Comparison of ENCODE assay signal across 8 mouse cellular contexts in genomic region chr6:108408053-108408452, GRCm38 (mm10).
A peak's percentile ranks its signal among the peaks of the same experiment; 100 is the strongest.
DNase-seq lines count a peak whose midpoint lies in the region; ATAC-seq lines count a peak whose summit lies in the region.

No protein-coding gene starts in this region.

- 0 out of 2 replicates have a peak, but pooled peaks cover 10% of the 10 kb centered on the region for H3K36me3 ChIP-seq in forebrain, embryonic 12.5 days (replicated peaks)
- H3K36me3 ChIP-seq in intestine, embryonic 15.5 days, result peaks cover 10% of the 10 kb centered on the region; the same call in 1 of the 2 replicates
- H3K36me3 ChIP-seq in liver, embryonic 11.5 days (ENCODE audit: control insufficient read depth, insufficient read depth, low read length), result peaks cover 6% of the 10 kb centered on the region; the same call in 1 of the 2 replicates

- WGBS in forebrain, embryonic 12.5 days, result 96% methylated on average over 3 of the region's 3 CpGs
- WGBS in intestine, embryonic 15.5 days, result 91% methylated on average over 3 of the region's 3 CpGs
- WGBS in liver, embryonic 11.5 days, result 96% methylated on average over 3 of the region's 3 CpGs

- H3K4me2 ChIP-seq in forebrain, embryonic 12.5 days, result no peak overlapping the region
- no peak overlapping the region for H3K4me2 ChIP-seq in intestine, embryonic 15.5 days (replicated peaks)
- no peak overlapping the region for H3K4me2 ChIP-seq in liver, embryonic 11.5 days

- no peaks in the 10 kb centered on the region for H3K27me3 ChIP-seq in forebrain, embryonic 12.5 days
- no peaks in the 10 kb centered on the region for H3K27me3 ChIP-seq in intestine, embryonic 15.5 days (replicated peaks)
- H3K27me3 ChIP-seq in liver, embryonic 11.5 days (replicated peaks; ENCODE audit: control insufficient read depth, insufficient read depth, low read length), result no peaks in the 10 kb centered on the region

- ATAC-seq in forebrain, embryonic 12.5 days (ENCODE audit: low FRiP score), result peak; percentile 77
- peak; percentile 83 for ATAC-seq in intestine, embryonic 15.5 days
- peak; percentile 58 for ATAC-seq in liver, embryonic 11.5 days (replicated peaks; ENCODE audit: low FRiP score)

- no peak overlapping the region for H3K9ac ChIP-seq in forebrain, embryonic 12.5 days
- no peak overlapping the region for H3K9ac ChIP-seq in intestine, embryonic 15.5 days
- no peak overlapping the region for H3K9ac ChIP-seq in liver, embryonic 11.5 days (ENCODE audit: low read depth, low read length)

- H3K4me1 ChIP-seq in forebrain, embryonic 12.5 days, result no peaks in the 10 kb centered on the region
- H3K4me1 ChIP-seq in intestine, embryonic 15.5 days (replicated peaks), result no peaks in the 10 kb centered on the region
- H3K4me1 ChIP-seq in liver, embryonic 11.5 days (replicated peaks; ENCODE audit: control insufficient read depth, insufficient read depth, low read length), result no peaks in the 10 kb centered on the region

- no peak overlapping the region for H3K27ac ChIP-seq in forebrain, embryonic 12.5 days
- H3K27ac ChIP-seq in intestine, embryonic 15.5 days, result no peak overlapping the region
- no peak overlapping the region for H3K27ac ChIP-seq in liver, embryonic 11.5 days (ENCODE audit: low read depth, low read length)

- no peaks in the 10 kb centered on the region for H3K9me3 ChIP-seq in forebrain, embryonic 12.5 days
- no peaks in the 10 kb centered on the region for H3K9me3 ChIP-seq in intestine, embryonic 15.5 days
- H3K9me3 ChIP-seq in liver, embryonic 11.5 days (ENCODE audit: control insufficient read depth, low read length), result no peaks in the 10 kb centered on the region

- H3K4me3 ChIP-seq in forebrain, embryonic 12.5 days (replicated peaks), result no peak overlapping the region
- no peak overlapping the region for H3K4me3 ChIP-seq in intestine, embryonic 15.5 days (replicated peaks)
- no peak overlapping the region for H3K4me3 ChIP-seq in liver, embryonic 11.5 days (ENCODE audit: low read depth, low read length)

- peak; percentile 38 for DNase-seq in urinary bladder, postnatal 25 days (ENCODE audit: low spot score)
- DNase-seq in urinary bladder, adult 18-20 months (ENCODE audit: low spot score in 2 of 2), result no peak
- peak; percentile 46 for DNase-seq in brain, embryonic 18.5 days (ENCODE audit: low read depth, low spot score)
- peak; percentile 42 for DNase-seq in liver, embryonic 11.5 days (ENCODE audit: low spot score)
- DNase-seq in natural killer cell, adult 2 months (ENCODE audit: low spot score in 2 of 2), result peak; percentile 38 to 39
- DNase-seq in right cerebral cortex, postnatal 25 days, result no peak

Comparison
In these comparisons a context has a peak if more than half of its experiments do, and no peak if none do; other contexts are left out.
1. DNase-seq: peak in urinary bladder, postnatal 25 days (single experiment), brain, embryonic 18.5 days (single experiment), liver, embryonic 11.5 days (single experiment) and natural killer cell, adult 2 months (2 of 2); none in urinary bladder, adult 18-20 months (0 of 2) and right cerebral cortex, postnatal 25 days (single experiment).
2. Peak in every context shown above with its lines, with median percentiles within 50 percentile points of each other: ATAC-seq.